Mouse (Mus musculus) layer of hippocampus, adult 9-11 months (tissue): ENCODE data around the gene Flvcr2.
"Not testable (repeated sequence)": the region's sequence is repeated elsewhere in the genome, so short reads cannot be mapped to it uniquely, and the experiment has no call there.

Source experiments
- DNase-seq: peaks from one replicate; pipeline ENCODE4 v3.0.0; 2022

Flvcr2 gene

GRCm38 (mm10) chr12:85745827-85746695 lies at the start of gene Flvcr2:
Flvcr2 (plus strand) TSS chr12:85746539.
- peak; percentile 67 for DNase-seq

- not testable (repeated sequence) for DNase-seq
Observed at GRCm38 (mm10) chr12:85698179-85698578, 48.2 kb upstream of the Flvcr2 start.

- DNase-seq = no peak
Observed at GRCm38 (mm10) chr12:85700191-85700841, 46.0 kb upstream of the Flvcr2 start.

- DNase-seq = no peak
Observed at GRCm38 (mm10) chr12:85700842-85701223, 45.5 kb upstream of the Flvcr2 start.

- no peak for DNase-seq
Observed at GRCm38 (mm10) chr12:85702166-85703055, 43.9 kb upstream of the Flvcr2 start.

GRCm38 (mm10) chr12:85703507-85703906 lies 42.8 kb upstream of the Flvcr2 start:
- DNase-seq = no peak

- DNase-seq = no peak
Observed at GRCm38 (mm10) chr12:85704566-85704965, 41.8 kb upstream of the Flvcr2 start.

GRCm38 (mm10) chr12:85705002-85705830 lies 41.1 kb upstream of the Flvcr2 start:
- peak; percentile 68 for DNase-seq

GRCm38 (mm10) chr12:85705831-85706530 lies 40.4 kb upstream of the Flvcr2 start:
- DNase-seq = no peak

- DNase-seq = no peak
Observed at GRCm38 (mm10) chr12:85706906-85707305, 39.4 kb upstream of the Flvcr2 start.

GRCm38 (mm10) chr12:85707391-85707790 lies 38.9 kb upstream of the Flvcr2 start:
- DNase-seq = no peak

- no peak for DNase-seq
Observed at GRCm38 (mm10) chr12:85708556-85708955, 37.8 kb upstream of the Flvcr2 start.

GRCm38 (mm10) chr12:85710695-85711094 lies 35.6 kb upstream of the Flvcr2 start:
- peak; percentile 9 for DNase-seq

- no peak for DNase-seq
Observed at GRCm38 (mm10) chr12:85712587-85712986, 33.8 kb upstream of the Flvcr2 start.

- DNase-seq = no peak
Observed at GRCm38 (mm10) chr12:85714126-85714525, 32.2 kb upstream of the Flvcr2 start.

- DNase-seq = no peak
Observed at GRCm38 (mm10) chr12:85725306-85725705, 21.0 kb upstream of the Flvcr2 start.

- no peak for DNase-seq
Observed at GRCm38 (mm10) chr12:85726729-85727397, 19.5 kb upstream of the Flvcr2 start.

- DNase-seq = no peak
Observed at GRCm38 (mm10) chr12:85728181-85728580, 18.2 kb upstream of the Flvcr2 start.

- DNase-seq = no peak
Observed at GRCm38 (mm10) chr12:85729022-85729944, 17.1 kb upstream of the Flvcr2 start.

- DNase-seq = no peak
Observed at GRCm38 (mm10) chr12:85729945-85730290, 16.4 kb upstream of the Flvcr2 start.
